Mouse (Mus musculus) testis, adult 10 weeks (tissue): ENCODE data around the gene Hsd3b1. TPM values are rescaled to one million over a fixed set of nuclear protein-coding genes. Genes with fewer than 3 reads are reported as not detected.

Source experiments
- polyA plus RNA-seq: library from polyadenylated mRNA; stranded (reverse); fragments of 350-450 nt; fragmentation: Illumina TruSeq; extraction: RNeasy Lipid Tissue Mini Kit (QIAGEN cat#74804); gene quantifications from one replicate; pipeline ENCODE4 v1.2.3, GENCODE M21; 2014; ENCODE audit warnings: low read depth, low replicate concordance

Gene Hsd3b1
- 89.6 TPM for polyA plus RNA-seq

GRCm38 (mm10) chr3:98859576-98859975 lies at the start of gene Hsd3b1:
Gene Hsd3b1 (minus strand): TSS chr3:98859794.

GRCm38 (mm10) chr3:98893057-98893772 lies 33.6 kb upstream of the Hsd3b1 start, which contains the start of gene Hao2:
Gene Hao2 (minus strand): TSS chr3:98893239.

GRCm38 (mm10) chr3:98814101-98814670 lies 45.4 kb downstream of the Hsd3b1 start, which contains the start of gene Hsd3b6:
Gene Hsd3b6 (minus strand): TSS chr3:98814443.

Other genes with a start within 250 kb of the Hsd3b1 start
- not detected for gene Hsd3b5, start 229.5 kb downstream of the Hsd3b1 start, polyA plus RNA-seq
- not detected for gene Hsd3b2, start 135.3 kb downstream of the Hsd3b1 start, polyA plus RNA-seq
- gene Hsd3b3, start 96.7 kb downstream of the Hsd3b1 start, polyA plus RNA-seq = not detected
- 127 TPM for gene Hsd3b6, start 45.4 kb downstream of the Hsd3b1 start, polyA plus RNA-seq
- gene Hao2, start 33.4 kb upstream of the Hsd3b1 start, polyA plus RNA-seq = 6.0 TPM